Mouse (Mus musculus) ES-Bruce4 (cell line): ENCODE results near the gene 4930404H24Rik. TPM values are rescaled to one million over a fixed set of nuclear protein-coding genes. Genes with fewer than 3 reads are reported as not detected.
A peak's percentile ranks its signal among the peaks of the same experiment; 100 is the strongest.

Experiments
- H3K27ac ChIP-seq: 2 replicates; pipeline ENCODE4 v1.5.1; 2012; ENCODE audit warnings: low read length, inconsistent platforms; ENCODE audit not compliant: insufficient read depth
- H3K27me3 ChIP-seq: 2 replicates; pipeline ENCODE4 v1.6.1; 2012; ENCODE audit warnings: mild to moderate bottlenecking, low read length, inconsistent platforms; ENCODE audit not compliant: control insufficient read depth, poor library complexity, insufficient read depth, severe bottlenecking
- H3K36me3 ChIP-seq: 2 replicates; pipeline ENCODE4 v1.6.1; 2012; ENCODE audit warnings: inconsistent platforms, mild to moderate bottlenecking, low read length, moderate library complexity; ENCODE audit not compliant: control insufficient read depth, poor library complexity, insufficient read depth, severe bottlenecking
- H3K4me1 ChIP-seq: one replicate; pipeline ENCODE4 v1.8.1; 2011; ENCODE audit warnings: low read length; ENCODE audit not compliant: control insufficient read depth, insufficient read depth
- H3K4me3 ChIP-seq: 2 replicates; pipeline ENCODE4 v1.5.1; 2011; ENCODE audit warnings: low read depth, mild to moderate bottlenecking, low read length
- H3K9ac ChIP-seq: 2 replicates; pipeline ENCODE4 v1.6.1; 2012; ENCODE audit warnings: low read depth, mild to moderate bottlenecking, inconsistent platforms; ENCODE audit not compliant: poor library complexity, severe bottlenecking
- H3K9me3 ChIP-seq: replicated peaks from 2 replicates; pipeline ENCODE4 v1.6.1; 2012; ENCODE audit warnings: mild to moderate bottlenecking, low read length, inconsistent platforms; ENCODE audit not compliant: control insufficient read depth, poor library complexity, insufficient read depth, severe bottlenecking
- CTCF ChIP-seq: IDR thresholded peaks from one replicate; pipeline ENCODE4 v1.8.1; 2011; ENCODE audit warnings: low read depth, low read length
- EP300 ChIP-seq: IDR thresholded peaks from 2 replicates; pipeline ENCODE4 v1.6.1; 2011; ENCODE audit warnings: low read depth, low read length; ENCODE audit not compliant: insufficient read depth
- POLR2A ChIP-seq: IDR thresholded peaks from one replicate; pipeline ENCODE4 v1.8.1; 2011; ENCODE audit warnings: low read length; ENCODE audit not compliant: insufficient read depth
- polyA plus RNA-seq: library from polyadenylated mRNA; stranded (reverse); fragments of >200 nt; gene quantifications from 2 replicates; pipeline ENCODE4 v1.2.4, GENCODE M21; 2011; ENCODE audit warnings: low read depth; ENCODE audit not compliant: missing spikeins, insufficient read depth, insufficient read length

Gene 4930404H24Rik
- polyA plus RNA-seq, result not detected in 2 replicates

GRCm38 (mm10) chr2:153492573-153493392 lies at the start of gene 4930404H24Rik:
Gene 4930404H24Rik (plus strand): TSS chr2:153492790.
- 0 out of 2 replicates have a peak, but pooled peaks have one; percentile 3 for TF ChIP-seq EP300
- TF ChIP-seq POLR2A, result no peak
- TF ChIP-seq CTCF, result no peak
- Histone ChIP-seq H3K27ac (no peak within 1 kb of the TSS), H3K4me3 (peak within 1 kb of the TSS; percentile 95), H3K4me1 (peaks cover 7% of the 10 kb centered on the region), H3K9ac (peak within 1 kb of the TSS; percentile 40), H3K9me3 (no peaks in the 10 kb centered on the region), H3K36me3 (no peaks in the 10 kb centered on the region), H3K27me3 (no peaks in the 10 kb centered on the region)

DNA sequence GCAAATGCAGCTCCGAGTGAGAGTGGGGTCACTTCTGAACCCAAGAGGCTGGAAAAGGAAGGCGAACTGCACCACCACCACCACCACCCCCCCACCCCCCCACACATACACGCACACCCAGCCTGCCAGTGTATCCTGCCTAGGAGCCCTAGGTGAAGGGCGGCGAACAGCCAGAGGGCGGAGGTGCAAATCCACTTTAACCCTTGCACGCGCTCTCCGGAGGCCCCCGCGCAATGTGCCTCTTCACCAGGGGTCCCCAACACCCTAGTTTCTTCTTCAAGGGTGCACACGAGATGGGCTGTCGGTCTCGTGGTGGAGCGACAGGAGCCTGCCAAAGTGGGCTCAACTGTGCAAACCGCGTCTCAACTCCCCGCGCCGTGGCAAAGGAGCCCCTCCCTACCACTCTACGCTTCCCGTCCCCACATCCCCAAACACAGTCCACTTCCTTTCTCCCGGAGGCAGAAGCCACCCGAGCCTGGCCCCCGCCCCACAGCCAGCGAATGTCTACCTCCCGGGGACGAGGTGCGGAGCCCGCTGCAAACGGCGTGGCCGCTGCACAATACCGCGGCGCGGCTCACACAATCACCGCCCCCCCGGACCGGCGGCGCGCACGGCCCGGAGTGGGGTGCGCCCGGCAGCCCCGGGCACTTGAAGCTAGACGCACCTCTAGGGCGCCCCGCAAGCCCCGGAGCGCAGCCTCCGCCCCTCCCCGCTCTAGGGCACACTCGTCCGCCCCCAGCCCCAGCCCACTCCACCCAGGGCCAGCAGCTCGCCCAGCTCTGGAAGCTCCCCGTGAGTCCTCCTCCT lies 49.0 kb upstream of the 4930404H24Rik start:
- no peak overlapping the region for H3K27ac ChIP-seq
- H3K4me1 ChIP-seq, result peaks cover 9% of the 10 kb centered on the region
- TF ChIP-seq EP300 (no peak), CTCF (no peak), POLR2A (no peak)
- H3K9ac ChIP-seq, result peak overlapping the region; percentile 65
- H3K36me3 ChIP-seq, result no peaks in the 10 kb centered on the region
- no peaks in the 10 kb centered on the region for H3K27me3 ChIP-seq
- H3K4me3 ChIP-seq, result peak overlapping the region; percentile 56
- no peaks in the 10 kb centered on the region for H3K9me3 ChIP-seq

DNA sequence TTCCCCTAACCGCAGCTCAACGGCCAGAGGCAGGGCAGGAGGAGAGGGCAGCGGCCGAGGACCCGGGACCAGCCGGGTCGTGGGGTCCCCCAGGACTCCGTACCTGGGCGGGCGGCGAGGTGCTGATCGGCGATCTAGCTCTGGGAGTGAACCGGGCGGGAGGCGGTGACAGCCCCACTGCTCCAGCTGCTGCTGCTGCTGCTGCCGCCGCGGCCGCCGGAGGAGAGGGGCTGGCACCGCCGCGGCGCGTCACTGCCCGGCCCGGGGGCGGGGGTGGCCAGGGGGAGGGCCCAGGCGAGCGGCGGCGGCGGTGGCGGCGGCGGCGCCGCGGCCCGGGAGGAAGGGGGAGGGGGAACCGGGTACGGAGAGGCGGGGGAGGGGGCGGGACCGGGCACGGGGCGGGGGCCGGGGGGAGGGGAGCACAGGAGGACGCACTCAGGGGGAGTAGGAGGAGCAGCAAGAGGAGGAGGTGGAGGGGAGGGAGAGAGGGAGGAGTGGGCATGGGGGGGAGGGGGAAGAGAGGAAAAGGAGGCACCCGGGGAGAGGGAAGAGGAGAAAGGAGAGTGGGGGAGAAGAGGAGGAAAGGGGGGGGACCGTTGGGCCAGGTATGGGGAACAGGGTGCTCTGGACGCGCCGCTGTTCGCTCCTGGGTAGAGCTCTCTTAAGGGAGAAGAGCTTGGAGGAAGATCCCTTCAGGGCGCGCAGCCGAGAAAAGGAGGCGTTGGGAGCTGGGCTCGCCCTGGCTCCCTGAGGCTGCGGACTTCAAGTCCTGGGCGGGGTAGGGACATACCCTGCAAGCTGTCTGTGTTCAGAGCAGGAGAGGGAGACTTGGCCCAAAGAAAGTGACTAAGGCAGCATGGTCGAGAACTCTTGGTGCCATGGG lies 48.1 kb upstream of the 4930404H24Rik start:
- no peak overlapping the region for H3K27ac ChIP-seq
- no peaks in the 10 kb centered on the region for H3K36me3 ChIP-seq
- no peaks in the 10 kb centered on the region for H3K27me3 ChIP-seq
- peaks cover 9% of the 10 kb centered on the region for H3K4me1 ChIP-seq
- H3K4me3 ChIP-seq, result peak overlapping the region; percentile 65
- peak overlapping the region; percentile 65 for H3K9ac ChIP-seq
- TF ChIP-seq EP300 (no peak), CTCF (no peak), POLR2A (no peak)
- H3K9me3 ChIP-seq, result no peaks in the 10 kb centered on the region

DNA sequence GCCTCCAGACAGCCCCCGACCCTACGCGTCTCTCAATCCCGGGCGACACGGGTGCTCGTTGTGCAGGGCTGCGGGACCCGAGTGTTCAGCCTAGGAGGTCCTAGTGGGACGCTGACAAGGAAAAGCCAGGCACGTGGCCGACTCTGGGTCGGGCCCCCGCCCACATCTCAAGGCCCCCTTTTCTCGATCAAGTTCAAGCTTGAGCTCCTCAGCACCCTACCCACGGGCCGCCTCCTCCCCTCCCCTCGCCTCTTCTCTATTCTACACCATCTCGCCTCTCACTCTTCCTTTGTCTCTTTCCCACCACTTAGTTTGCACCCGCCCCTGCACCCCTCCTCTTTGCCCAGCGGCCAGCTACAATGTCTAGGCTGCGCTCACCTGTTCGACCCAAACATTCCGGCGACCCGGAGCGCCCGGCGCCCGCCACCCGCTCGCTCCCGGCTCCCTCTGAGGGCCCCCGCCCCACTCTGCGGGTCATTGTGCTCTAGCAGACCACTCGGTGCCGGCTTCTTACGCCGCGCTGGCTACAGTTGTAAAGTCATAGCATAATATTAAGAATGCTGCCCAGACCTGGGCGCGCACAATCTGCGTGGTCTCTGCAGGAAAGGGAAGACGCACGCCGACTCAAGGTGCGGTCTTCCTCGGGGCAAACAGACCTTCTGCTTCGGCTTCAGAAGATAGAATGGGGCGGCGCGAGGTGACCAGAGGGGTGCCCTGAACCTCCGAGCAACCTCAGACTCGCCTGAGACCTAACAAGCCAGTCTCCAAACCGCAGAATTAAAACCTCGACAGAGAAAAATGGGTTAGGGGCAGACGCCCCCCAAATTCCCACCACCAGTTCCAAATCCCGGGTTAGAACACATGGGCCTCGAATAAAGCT lies 47.2 kb upstream of the 4930404H24Rik start:
- peak overlapping the region; percentile 65 for H3K4me3 ChIP-seq
- H3K27ac ChIP-seq, result no peak overlapping the region
- H3K4me1 ChIP-seq, result peaks cover 9% of the 10 kb centered on the region
- no peaks in the 10 kb centered on the region for H3K27me3 ChIP-seq
- no peaks in the 10 kb centered on the region for H3K36me3 ChIP-seq
- TF ChIP-seq POLR2A (no peak), EP300 (no peak), CTCF (no peak)
- peak overlapping the region; percentile 65 for H3K9ac ChIP-seq
- no peaks in the 10 kb centered on the region for H3K9me3 ChIP-seq

DNA sequence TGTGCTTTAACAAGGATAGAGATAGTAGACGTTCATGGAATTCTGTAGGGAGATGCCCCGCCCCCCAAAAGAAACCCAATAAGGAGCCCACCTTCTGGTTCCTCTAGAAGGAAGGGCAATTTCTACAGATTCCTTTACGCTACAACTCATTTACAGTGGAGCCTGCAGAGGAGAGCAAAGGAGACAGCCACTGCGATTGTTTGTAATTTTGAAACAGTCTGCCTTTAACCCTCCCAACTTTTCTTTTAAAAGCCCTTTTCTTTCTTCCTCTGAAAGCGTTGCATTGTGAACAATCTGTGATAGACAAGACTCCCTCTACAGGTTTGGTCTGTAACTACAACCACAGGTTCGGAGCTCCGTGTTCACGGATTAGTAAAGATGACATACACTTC lies 46.6 kb upstream of the 4930404H24Rik start:
- H3K27me3 ChIP-seq, result no peaks in the 10 kb centered on the region
- H3K27ac ChIP-seq, result no peak overlapping the region
- H3K9ac ChIP-seq, result peak overlapping the region; percentile 65
- TF ChIP-seq CTCF (no peak), POLR2A (no peak), EP300 (no peak)
- peaks cover 9% of the 10 kb centered on the region for H3K4me1 ChIP-seq
- no peaks in the 10 kb centered on the region for H3K36me3 ChIP-seq
- no peak overlapping the region for H3K4me3 ChIP-seq
- no peaks in the 10 kb centered on the region for H3K9me3 ChIP-seq
